Mouse (Mus musculus): Measurements from ENCODE around the gene Arglu1. TPM values are rescaled to one million over a fixed set of nuclear protein-coding genes. Genes with fewer than 3 reads are reported as not detected.

Gene Arglu1
- total RNA-seq, 4 experiments from 2014 or later = 88.6 to 108 (median 96.4) TPM

DNA sequence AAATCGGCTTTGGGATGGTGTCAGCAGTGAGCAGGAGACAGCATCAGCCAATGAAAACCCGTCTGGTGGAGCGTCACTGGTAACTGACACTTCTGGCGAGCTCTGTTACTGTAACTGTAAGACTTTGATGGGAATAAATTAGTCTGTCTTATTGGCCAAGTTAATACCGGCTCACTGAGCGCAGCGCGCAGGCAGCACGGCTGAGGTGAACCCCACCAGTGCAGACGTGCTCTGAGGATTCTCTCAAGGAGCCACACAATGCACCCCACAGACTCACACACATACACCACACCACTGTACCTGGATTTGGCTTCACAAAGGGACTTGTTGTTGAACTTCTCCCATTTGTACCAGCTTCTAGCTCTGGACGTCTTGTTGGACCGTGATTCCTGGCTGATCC lies 68.3 kb downstream of the Arglu1 start:
- peak in 1 of 2 experiments; percentile 30 for DNase-seq (ENCODE audit: low spot score in 2 of 2)

GRCm38 (mm10) chr8:8621236-8621917 lies 68.9 kb downstream of the Arglu1 start:
- peak; percentile 44 to 73 for DNase-seq (ENCODE audit: low spot score in 2 of 2)

DNA sequence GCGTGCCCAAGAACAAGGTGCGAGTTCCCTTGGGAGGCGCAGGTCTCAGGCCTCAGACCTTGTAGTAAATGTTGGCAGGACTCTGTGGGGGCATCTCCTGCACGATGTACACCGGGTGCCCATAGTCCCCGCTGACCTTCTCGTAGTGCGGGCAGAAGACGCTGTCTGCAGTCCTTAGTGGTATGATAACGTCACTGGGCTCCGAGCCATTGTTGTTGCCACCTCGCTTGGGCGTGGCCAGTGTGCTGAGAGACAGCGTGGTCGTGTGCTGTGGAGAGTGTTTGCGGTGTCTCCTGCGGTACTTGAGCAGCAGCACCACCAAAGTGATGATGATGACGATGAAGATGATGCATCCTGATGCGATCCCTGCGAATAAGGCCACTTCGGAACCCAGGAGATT lies 69.8 kb downstream of the Arglu1 start:
- DNase-seq (ENCODE audit: low spot score in 2 of 2) = no peak

DNA sequence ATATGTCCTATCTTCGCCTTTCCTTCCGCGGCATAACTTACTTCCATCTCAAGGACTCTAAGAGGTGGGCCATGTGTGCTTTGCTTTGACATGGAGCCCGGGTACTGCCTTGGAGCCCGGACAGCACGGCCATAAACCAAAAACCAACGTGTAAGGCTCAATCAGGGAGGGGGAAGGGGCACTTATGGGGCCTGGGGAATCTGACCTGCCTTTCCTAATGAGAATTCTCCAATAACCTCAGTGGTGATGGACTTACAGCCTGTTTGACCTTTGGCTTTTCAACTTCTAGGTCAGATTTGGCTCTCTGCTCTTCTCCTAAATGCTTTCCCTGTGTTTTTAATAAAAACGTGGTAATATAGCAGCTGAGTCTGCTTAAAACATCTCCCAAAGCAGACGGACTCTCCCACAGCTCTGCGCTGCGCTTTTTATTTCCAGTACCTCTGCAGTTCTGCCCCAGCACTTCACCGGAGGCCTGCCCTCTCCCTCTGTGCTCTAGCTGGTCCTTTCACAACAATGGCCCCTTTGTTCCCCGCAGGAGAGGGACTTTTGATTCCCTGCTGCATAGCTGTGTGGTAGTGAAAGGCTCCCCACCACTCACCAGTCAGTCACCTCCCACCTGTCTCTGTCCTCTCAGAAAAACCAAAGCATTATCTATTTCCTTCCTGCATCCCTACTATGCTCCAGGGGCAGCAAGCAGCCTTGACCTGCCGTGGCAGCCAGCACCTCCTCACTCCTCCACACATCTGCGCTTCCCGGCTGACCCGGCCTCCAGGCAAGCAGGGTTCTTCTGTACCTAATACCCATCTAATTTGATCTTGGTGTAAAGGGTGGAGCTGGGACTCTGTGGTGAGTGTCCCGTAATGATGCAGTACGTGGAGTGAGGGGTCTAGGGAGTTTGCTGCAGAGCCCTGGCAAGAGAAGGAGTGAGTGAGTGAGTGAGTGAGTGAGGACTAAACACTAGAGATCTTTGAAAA lies 70.8 kb downstream of the Arglu1 start:
- DNase-seq (ENCODE audit: low spot score in 2 of 2) = no peak

Small RNAs within 50 kb of the gene (microRNA-seq; reads per million reads assigned to microRNA genes)
- gene Mir7654 = 1.3 to 3.5 reads per million in 2 experiments

Other genes with a start within 250 kb of the Arglu1 start
- 10 to 100 TPM; 33.8 to 44.3 (median 39.9) TPM for gene Efnb2, start 29.3 kb downstream of the Arglu1 start, total RNA-seq (2022)

All from layer of hippocampus, adult 8-10 months (tissue).